Mouse (Mus musculus) liver, adult 2 months (tissue): ENCODE measurements around the gene Rpl13a. TPM values are rescaled to one million over a fixed set of nuclear protein-coding genes. Genes with fewer than 3 reads are reported as not detected.
"Not testable (repeated sequence)": the region's sequence is repeated elsewhere in the genome, so short reads cannot be mapped to it uniquely, and the experiment has no call there.

Experiments used
- DNase-seq: peaks from one replicate; pipeline ENCODE4 v3.0.0-alpha.2; 2011; ENCODE audit warnings: low read depth, low spot score; ENCODE audit errors: extremely low read depth
- H3K27ac ChIP-seq: fragments of 200-500 bp; replicated peaks from 2 replicates; pipeline ENCODE4 v1.5.1; 2012; ENCODE audit warnings: low read depth, mild to moderate bottlenecking, control low read depth, inconsistent platforms, low read length; ENCODE audit not compliant: insufficient read depth
- H3K27me3 ChIP-seq: fragments of 200-500 bp; 2 replicates; pipeline ENCODE4 v1.6.1; 2012; ENCODE audit warnings: mild to moderate bottlenecking, moderate library complexity, low read length, inconsistent platforms; ENCODE audit not compliant: control insufficient read depth, insufficient read depth
- H3K36me3 ChIP-seq: fragments of 200-500 bp; 2 replicates; pipeline ENCODE4 v1.6.1; 2012; ENCODE audit warnings: low read length, inconsistent platforms; ENCODE audit not compliant: control insufficient read depth, insufficient read depth
- H3K4me1 ChIP-seq: fragments of 200-500 bp; 2 replicates; pipeline ENCODE4 v1.6.1; 2011; ENCODE audit warnings: low read length; ENCODE audit not compliant: control insufficient read depth, insufficient read depth
- H3K4me3 ChIP-seq: fragments of 200-500 bp; 2 replicates; pipeline ENCODE4 v1.5.1; 2011; ENCODE audit warnings: low read depth, mild to moderate bottlenecking, control low read depth, low read length, moderate library complexity; ENCODE audit not compliant: insufficient read depth
- H3K79me2 ChIP-seq: fragments of 200-500 bp; 2 replicates; pipeline ENCODE4 v1.6.1; 2012; ENCODE audit warnings: inconsistent platforms, mild to moderate bottlenecking, low read length, moderate library complexity; ENCODE audit not compliant: control insufficient read depth, insufficient read depth
- H3K9ac ChIP-seq: fragments of 200-500 bp; 2 replicates; pipeline ENCODE4 v1.6.1; 2012; ENCODE audit warnings: low read depth, mild to moderate bottlenecking, control low read depth, inconsistent platforms, low read length
- CTCF ChIP-seq: fragments of 200-500 bp; IDR thresholded peaks from 2 replicates; pipeline ENCODE4 v1.5.1; 2011; ENCODE audit warnings: low read depth, low read length, control low read depth
- POLR2A ChIP-seq: fragments of 200-500 bp; IDR thresholded peaks from 2 replicates; pipeline ENCODE4 v1.6.1; 2011; ENCODE audit warnings: low read length, control low read depth; ENCODE audit not compliant: insufficient read depth; ENCODE audit errors: extremely low read depth
- WGBS: fragments of 180-500 bp; shearing (Covaris S2); methylation state at CpG from one replicate; pipeline ENCODE4 v1.1.7; 2018; 5-methylcytosine and 5-hydroxymethylcytosine counted together
- polyA plus RNA-seq: library from polyadenylated mRNA; depleted of rRNA; stranded (reverse); fragments of >200 nt; gene quantifications from 2 replicates; pipeline ENCODE4 v1.2.3, GENCODE M21; 2012
- total RNA-seq: library from RNA; depleted of rRNA; stranded (reverse); fragments of >200 nt; gene quantifications from 2 replicates; pipeline ENCODE4 v1.2.3, GENCODE M21; 2014

Gene Rpl13a
- total and polyA plus RNA-seq, 2 experiments = 488 to 1,440 TPM

- Histone ChIP-seq H3K79me2 (no peaks in the 10 kb centered on the region), H3K27ac (peak overlapping the region; percentile 95), H3K4me1 (peaks cover 14% of the 10 kb centered on the region), H3K36me3 (peaks cover 13% of the 10 kb centered on the region; the same call in 1 of the 2 replicates), H3K9ac (peak overlapping the region; percentile 84), H3K27me3 (no peaks in the 10 kb centered on the region), H3K4me3 (peak overlapping the region; percentile 69)
- 6% methylated on average over 9 of the region's 9 CpGs for WGBS
- TF ChIP-seq CTCF = peak; percentile 22; the same call in 1 of the 2 replicates
- no peak for TF ChIP-seq POLR2A
- peak; percentile 82 for DNase-seq
These were observed 25.5 kb downstream of the Rpl13a start for GRCm38 (mm10) chr7:45102940-45103585.

GRCm38 (mm10) chr7:45102441-45102840 lies 26.1 kb downstream of the Rpl13a start:
- H3K27ac ChIP-seq = peak overlapping the region; percentile 95
- no peak for DNase-seq
- H3K36me3 ChIP-seq = peaks cover 17% of the 10 kb centered on the region; the same call in 1 of the 2 replicates
- peak overlapping the region; percentile 63 for H3K9ac ChIP-seq
- H3K4me1 ChIP-seq = peaks cover 14% of the 10 kb centered on the region
- WGBS = 16% methylated on average over 11 of the region's 11 CpGs
- no peaks in the 10 kb centered on the region for H3K27me3 ChIP-seq
- H3K79me2 ChIP-seq = no peaks in the 10 kb centered on the region
- H3K4me3 ChIP-seq = peak overlapping the region; percentile 69
- TF ChIP-seq POLR2A (no peak), CTCF (no peak)

- H3K36me3 ChIP-seq = peaks cover 25% of the 10 kb centered on the region; the same call in 1 of the 2 replicates
- H3K79me2 ChIP-seq = no peaks in the 10 kb centered on the region
- TF ChIP-seq POLR2A (no peak), CTCF (no peak)
- H3K4me3 ChIP-seq = no peak overlapping the region
- H3K27ac ChIP-seq = no peak overlapping the region
- WGBS = 80% methylated on average over 6 of the region's 6 CpGs
- H3K9ac ChIP-seq = no peak overlapping the region
- no peaks in the 10 kb centered on the region for H3K27me3 ChIP-seq
- peaks cover 17% of the 10 kb centered on the region for H3K4me1 ChIP-seq
- DNase-seq = no peak
These were observed 28.5 kb downstream of the Rpl13a start for GRCm38 (mm10) chr7:45100046-45100445.

GRCm38 (mm10) chr7:45098541-45099240 lies 29.9 kb downstream of the Rpl13a start:
- Histone ChIP-seq H3K4me3 (no peak overlapping the region), H3K9ac (no peak overlapping the region), H3K79me2 (no peaks in the 10 kb centered on the region), H3K27ac (no peak overlapping the region), H3K27me3 (no peaks in the 10 kb centered on the region), H3K36me3 (peaks cover 25% of the 10 kb centered on the region; the same call in 1 of the 2 replicates), H3K4me1 (peaks cover 12% of the 10 kb centered on the region)
- no peak for TF ChIP-seq POLR2A
- TF ChIP-seq CTCF = peak; percentile 62
- DNase-seq = no peak
- 89% methylated on average over 8 of the region's 8 CpGs for WGBS

- Histone ChIP-seq H3K4me1 (peaks cover 8% of the 10 kb centered on the region), H3K27ac (peak overlapping the region; percentile 66), H3K27me3 (no peaks in the 10 kb centered on the region), H3K79me2 (no peaks in the 10 kb centered on the region), H3K9ac (no peak overlapping the region), H3K4me3 (no peak overlapping the region), H3K36me3 (peaks cover 25% of the 10 kb centered on the region; the same call in 1 of the 2 replicates)
- TF ChIP-seq CTCF = no peak
- TF ChIP-seq POLR2A = no peak
- peak; percentile 30 for DNase-seq
- 70% methylated on average over 6 of the region's 6 CpGs for WGBS
These were observed 31.1 kb downstream of the Rpl13a start for GRCm38 (mm10) chr7:45097479-45097878.

GRCm38 (mm10) chr7:45095965-45096364 lies 32.6 kb downstream of the Rpl13a start:
- 96% methylated on average over 14 of the region's 14 CpGs for WGBS
- H3K36me3 ChIP-seq = peaks cover 21% of the 10 kb centered on the region; the same call in 1 of the 2 replicates
- not testable (repeated sequence) for H3K4me3 ChIP-seq, DNase-seq, H3K27me3 ChIP-seq, H3K9ac ChIP-seq, H3K27ac ChIP-seq, H3K4me1 ChIP-seq, H3K79me2 ChIP-seq
